Mouse (Mus musculus) urinary bladder, postnatal 36 days (tissue): ENCODE results near the gene Dnaja2.

Experiments
- DNase-seq, 2 experiments: peaks; one replicate each; pipeline ENCODE4 v3.0.0; 2022; ENCODE audit warnings: low spot score in 2 of 2, mixed read lengths in 1 of 2

Gene Dnaja2

GRCm38 (mm10) chr8:85556986-85557600, 1.9 kb upstream of the Dnaja2 start:
- no peak for DNase-seq

- peak in 1 of 2 experiments; percentile 8 for DNase-seq
Observed at GRCm38 (mm10) chr8:85554391-85555180, 558 bp downstream of the Dnaja2 start.

GRCm38 (mm10) chr8:85551934-85552333, 3.2 kb downstream of the Dnaja2 start:
- DNase-seq, result no peak

GRCm38 (mm10) chr8:85536332-85536731, 18.8 kb downstream of the Dnaja2 start:
- DNase-seq, result no peak

- DNase-seq, result no peak
Observed at GRCm38 (mm10) chr8:85534163-85534562, 21.0 kb downstream of the Dnaja2 start.

- DNase-seq, result no peak
Observed at GRCm38 (mm10) chr8:85533434-85533833, 21.7 kb downstream of the Dnaja2 start.

- DNase-seq, result no peak
Observed at GRCm38 (mm10) chr8:85532843-85533242, 22.3 kb downstream of the Dnaja2 start.

- DNase-seq, result no peak
Observed at GRCm38 (mm10) chr8:85531471-85531870, 23.7 kb downstream of the Dnaja2 start.

GRCm38 (mm10) chr8:85530717-85531116, 24.4 kb downstream of the Dnaja2 start:
- no peak for DNase-seq

- DNase-seq, result no peak
Observed at GRCm38 (mm10) chr8:85528959-85529358, 26.2 kb downstream of the Dnaja2 start.

GRCm38 (mm10) chr8:85526105-85526504, 29.0 kb downstream of the Dnaja2 start:
- peak; percentile 50 to 61 for DNase-seq

- DNase-seq, result no peak
Observed at GRCm38 (mm10) chr8:85524086-85524485, 31.1 kb downstream of the Dnaja2 start.

- no peak for DNase-seq
Observed at GRCm38 (mm10) chr8:85521332-85521731, 33.8 kb downstream of the Dnaja2 start.

GRCm38 (mm10) chr8:85520586-85520985, 34.6 kb downstream of the Dnaja2 start:
- DNase-seq, result no peak

- DNase-seq, result no peak
Observed at GRCm38 (mm10) chr8:85517956-85518355, 37.2 kb downstream of the Dnaja2 start.

- DNase-seq, result no peak
Observed at GRCm38 (mm10) chr8:85517336-85517735, 37.8 kb downstream of the Dnaja2 start.

GRCm38 (mm10) chr8:85515391-85515790, 39.8 kb downstream of the Dnaja2 start:
- DNase-seq, result peak; percentile 36 to 60

GRCm38 (mm10) chr8:85513283-85513682, 41.9 kb downstream of the Dnaja2 start:
- DNase-seq, result peak in 1 of 2 experiments; percentile 42

- no peak for DNase-seq
Observed at GRCm38 (mm10) chr8:85512234-85512633, 42.9 kb downstream of the Dnaja2 start.

- DNase-seq, result no peak
Observed at GRCm38 (mm10) chr8:85508661-85509060, 46.5 kb downstream of the Dnaja2 start.

- DNase-seq, result no peak
Observed at GRCm38 (mm10) chr8:85506620-85507019, 48.5 kb downstream of the Dnaja2 start.

- DNase-seq, result no peak
Observed at GRCm38 (mm10) chr8:85504704-85505103, 50.4 kb downstream of the Dnaja2 start.

GRCm38 (mm10) chr8:85503065-85503464, 52.1 kb downstream of the Dnaja2 start:
- no peak for DNase-seq
